1 mouse cellular context compared by ENCODE assay signal in genomic region chr5:33378302-33378854, GRCm38 (mm10).
TF ChIP-seq lines count a peak whose summit lies in the region.

Uvssa (plus strand) TSS chr5:33378549.

TF ChIP-seq in CH12.LX, 34 proteins besides CTCF, POLR2A, EP300 and RAD21 (continued from another document):
- peak; percentile 50 for TF ChIP-seq MXI1 (IDR thresholded peaks at IDR 0.05; ENCODE audit: low read depth, low read length)
